Mouse (Mus musculus) left cerebral cortex, adult 18-20 months (tissue): ENCODE measurements around the gene Nr4a2. TPM values are rescaled to one million over a fixed set of nuclear protein-coding genes. Genes with fewer than 3 reads are reported as not detected.

Source experiments
- total RNA-seq, 2 experiments: library from RNA; stranded (reverse); gene quantifications; 2 replicates each; pipeline ENCODE4 v1.2.3; 2021

Nr4a2 gene
- total RNA-seq, 2 experiments from 2014 or later: 38.4 to 71.5 TPM

Other genes with a start within 250 kb of the Nr4a2 start
- gene Gpd2, start 113.6 kb upstream of the Nr4a2 start, total RNA-seq: 10 to 100 TPM; 88.3 to 91.8 TPM